Mouse (Mus musculus): ENCODE measurements around the gene Rin2.
A peak's percentile ranks its signal among the peaks of the same experiment; 100 is the strongest.

Rin2 gene

DNA sequence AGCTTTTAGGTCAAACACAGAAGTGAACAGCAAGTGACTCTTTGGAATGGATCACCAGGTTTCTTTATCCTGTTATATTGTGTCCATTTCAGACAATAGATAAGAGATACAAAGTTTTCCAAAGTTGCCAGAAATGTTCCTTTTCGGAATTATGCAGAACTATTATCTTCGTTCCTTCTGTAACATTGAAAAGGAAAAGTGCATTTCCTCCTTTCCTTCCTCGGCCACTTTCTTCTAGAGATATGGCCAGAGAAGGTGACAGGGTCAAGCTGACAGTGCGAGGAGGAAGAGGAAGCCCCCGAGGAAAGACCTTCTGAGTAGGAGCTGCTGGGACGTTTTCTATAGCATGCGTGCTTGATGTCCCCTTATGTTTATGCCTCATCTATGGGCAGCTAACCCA, 29.7 kb downstream of the Rin2 start:
- peak; percentile 95 for TF ChIP-seq GATA4 (IDR thresholded peaks at IDR 0.05; ENCODE audit: insufficient replicate concordance, low read length)

DNA sequence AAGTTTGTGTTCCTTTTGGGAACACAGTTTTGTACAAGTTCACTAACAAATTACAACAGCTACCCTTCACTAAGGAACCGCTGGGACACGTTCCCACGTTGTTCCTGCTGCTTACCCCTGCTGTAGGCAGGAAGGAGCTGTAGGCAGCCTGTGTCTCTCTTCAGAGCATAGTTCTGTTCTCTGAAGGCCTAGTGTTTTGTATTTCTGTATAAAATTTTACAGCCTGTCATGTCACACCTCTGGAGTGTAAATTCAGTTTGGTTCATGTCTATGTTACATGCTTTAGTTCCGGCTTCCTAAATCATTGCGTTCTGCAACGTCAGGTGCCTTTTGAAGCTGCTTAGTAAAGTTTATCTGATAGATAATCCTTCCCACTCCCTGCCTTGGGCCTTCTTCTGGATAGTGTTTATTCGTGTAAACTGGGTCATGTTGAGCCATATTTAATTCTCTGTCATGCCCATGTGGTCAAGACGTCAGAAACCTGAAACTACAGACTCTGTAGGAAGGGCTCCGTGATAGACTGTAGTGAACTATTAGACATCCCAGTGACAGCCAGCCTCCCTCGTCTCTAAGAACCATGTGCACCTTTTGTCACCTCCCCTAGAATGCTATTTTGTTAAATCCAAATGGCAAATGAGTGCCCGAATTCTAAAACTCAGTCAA, 34.8 kb downstream of the Rin2 start:
- TF ChIP-seq GATA4 (IDR thresholded peaks at IDR 0.05; ENCODE audit: insufficient replicate concordance, low read length): no peak

DNA sequence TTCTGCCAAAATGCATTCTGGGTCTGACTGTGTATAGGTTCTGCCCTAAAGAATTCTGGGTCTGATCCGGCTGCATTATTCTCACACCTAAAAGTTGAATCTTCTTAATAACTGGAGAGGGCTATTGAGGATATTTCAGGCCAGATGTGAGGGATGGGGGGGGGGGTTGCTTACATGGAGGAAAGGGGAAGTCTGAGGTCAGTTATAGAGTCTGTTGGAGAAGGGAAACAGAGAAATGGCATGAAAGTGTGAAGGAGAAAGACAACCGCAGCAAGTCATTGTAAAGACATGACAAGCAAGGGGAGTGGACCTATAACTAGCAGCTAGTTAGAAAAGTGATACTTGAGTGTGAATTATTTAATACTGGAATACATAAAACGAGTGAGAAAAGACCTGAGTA, 36.5 kb downstream of the Rin2 start:
- no peak for TF ChIP-seq GATA4 (IDR thresholded peaks at IDR 0.05; ENCODE audit: insufficient replicate concordance, low read length)

DNA sequence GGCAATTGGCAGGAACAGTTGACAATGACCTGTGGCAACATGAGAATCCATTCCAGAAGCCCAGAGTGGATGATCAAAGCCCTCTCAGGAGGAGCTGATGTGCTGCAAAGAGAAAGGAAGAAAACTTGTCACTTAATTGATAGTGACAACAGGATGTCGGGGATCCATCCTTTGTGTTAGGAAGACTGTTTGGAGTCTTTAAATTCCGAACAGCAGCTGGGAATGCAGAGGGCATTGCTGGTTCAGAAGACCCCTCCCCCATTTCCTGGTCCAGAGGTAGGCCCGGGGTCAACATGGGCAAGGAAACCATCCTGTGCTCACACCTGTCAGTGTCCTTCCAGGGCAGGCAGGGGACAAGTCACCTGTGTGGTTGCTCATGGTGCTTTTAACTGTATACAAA, 37.0 kb downstream of the Rin2 start:
- no peak for TF ChIP-seq GATA4 (IDR thresholded peaks at IDR 0.05; ENCODE audit: insufficient replicate concordance, low read length)

DNA sequence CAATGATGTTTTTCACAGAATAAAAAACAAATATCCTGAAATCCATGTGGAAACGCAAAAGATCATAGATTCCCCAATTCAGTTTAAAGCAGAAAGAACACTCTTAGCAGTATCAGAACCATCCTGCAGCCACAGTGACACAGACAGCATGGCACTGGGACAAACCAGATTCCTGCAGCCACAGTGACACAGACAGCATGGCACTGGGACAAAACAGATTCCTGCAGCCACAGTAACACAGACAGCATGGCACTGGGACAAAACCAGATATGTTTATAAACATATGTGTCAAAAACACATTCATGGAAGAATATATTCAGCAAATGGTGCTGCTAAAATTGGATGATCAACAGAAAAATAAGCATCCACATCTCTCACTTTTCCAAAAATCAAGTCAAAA, 42.5 kb downstream of the Rin2 start:
- TF ChIP-seq GATA4 (IDR thresholded peaks at IDR 0.05; ENCODE audit: insufficient replicate concordance, low read length): no peak

- no peak for TF ChIP-seq GATA4 (IDR thresholded peaks at IDR 0.05; ENCODE audit: insufficient replicate concordance, low read length)
Observed at GRCm38 (mm10) chr2:145718624-145719183, 43.7 kb downstream of the Rin2 start.

GRCm38 (mm10) chr2:145720157-145720556, 45.1 kb downstream of the Rin2 start:
- no peak for TF ChIP-seq GATA4 (IDR thresholded peaks at IDR 0.05; ENCODE audit: insufficient replicate concordance, low read length)

DNA sequence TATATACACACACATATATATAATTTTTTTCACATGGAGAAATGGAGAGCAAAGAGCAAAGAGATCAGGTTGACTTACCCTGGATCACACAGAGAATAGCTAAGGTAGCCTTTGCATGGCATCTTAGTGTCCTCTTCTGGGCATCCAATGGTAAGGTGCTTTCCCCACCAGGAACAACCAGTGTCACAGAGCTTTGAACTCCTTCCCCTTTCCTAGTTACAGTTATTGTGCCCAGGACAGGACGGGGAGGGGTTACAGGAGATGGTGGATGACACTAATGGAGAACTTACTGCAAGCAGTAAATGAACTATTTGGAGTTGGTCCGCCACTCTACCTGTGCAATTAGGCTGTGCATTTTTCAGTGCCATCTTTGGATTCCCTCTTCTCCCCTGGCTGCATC, 45.7 kb downstream of the Rin2 start:
- no peak for TF ChIP-seq GATA4 (IDR thresholded peaks at IDR 0.05; ENCODE audit: insufficient replicate concordance, low read length)

DNA sequence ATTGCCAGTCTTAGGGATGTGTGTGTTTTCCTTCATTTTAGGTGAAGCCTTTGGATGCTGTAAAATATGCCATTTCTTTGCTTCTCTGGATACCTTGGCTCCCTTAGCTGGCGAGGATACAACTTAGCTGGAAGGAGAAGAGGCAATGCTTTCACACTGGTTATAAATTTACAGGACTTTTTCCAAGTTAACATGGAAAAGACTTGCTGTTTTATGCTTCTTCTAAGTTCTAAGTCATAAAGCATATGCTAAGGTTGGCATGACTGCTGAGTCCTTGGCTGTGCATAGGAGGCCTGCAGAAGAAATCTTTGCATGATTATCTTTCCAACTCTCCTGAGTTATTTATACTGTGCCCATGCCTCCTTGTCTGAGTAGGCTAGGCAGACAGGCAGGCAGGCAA, 49.3 kb downstream of the Rin2 start:
- TF ChIP-seq GATA4 (IDR thresholded peaks at IDR 0.05; ENCODE audit: insufficient replicate concordance, low read length): no peak

DNA sequence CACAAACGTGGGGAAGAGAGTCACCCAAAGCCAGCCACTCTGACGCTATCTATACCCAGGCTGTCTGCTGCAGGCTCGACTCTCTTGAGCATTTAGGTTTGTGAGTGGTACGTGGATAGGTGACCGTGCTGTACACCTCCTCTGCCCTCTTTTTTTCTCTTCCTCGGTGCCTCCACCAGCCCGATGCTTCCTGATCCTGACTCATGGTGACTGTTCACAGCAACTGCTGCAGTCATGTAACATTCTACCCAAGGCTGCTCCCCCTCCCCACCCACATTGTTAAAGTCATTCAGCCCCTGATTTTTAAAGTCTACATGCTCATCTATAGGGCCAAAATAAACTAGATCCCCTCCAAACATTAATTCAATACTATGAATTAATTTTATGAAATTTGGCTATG, 54.4 kb downstream of the Rin2 start:
- TF ChIP-seq GATA4 (IDR thresholded peaks at IDR 0.05; ENCODE audit: insufficient replicate concordance, low read length): no peak

DNA sequence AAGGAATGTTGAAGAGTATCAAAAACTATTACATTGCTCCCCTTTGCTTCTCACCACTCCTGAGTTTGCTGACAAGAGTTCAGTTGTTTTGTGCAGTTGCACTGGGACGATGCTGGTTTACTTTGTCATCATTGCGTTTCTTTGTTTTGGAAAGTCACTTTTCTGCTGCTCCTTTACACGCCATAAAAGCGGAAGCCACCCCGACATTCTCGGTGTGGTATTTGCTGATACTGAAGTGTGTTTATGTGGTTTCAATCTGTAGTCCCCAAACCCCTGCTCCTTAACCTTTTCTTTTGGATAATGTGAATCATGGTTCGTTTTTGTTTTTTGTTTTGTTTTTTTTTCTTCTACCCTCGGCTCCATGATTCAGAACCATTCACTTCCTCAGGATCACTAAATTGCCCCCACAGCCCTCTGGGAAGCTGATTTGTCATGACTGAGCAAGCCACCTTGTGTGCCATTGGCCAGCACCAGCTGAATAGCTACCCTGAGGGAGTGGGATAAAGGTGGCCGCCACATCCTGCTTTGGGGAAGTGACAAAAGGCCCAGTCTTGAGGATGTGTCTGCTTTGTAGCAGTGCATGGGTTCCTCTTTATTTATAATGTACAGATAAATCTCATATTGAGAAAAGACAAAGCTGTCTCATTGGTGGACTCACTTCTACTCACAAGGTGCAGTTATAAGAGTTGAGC, 55.3 kb downstream of the Rin2 start:
- TF ChIP-seq GATA4 (IDR thresholded peaks at IDR 0.05; ENCODE audit: insufficient replicate concordance, low read length): no peak

GRCm38 (mm10) chr2:145730905-145731304, 55.9 kb downstream of the Rin2 start:
- no peak for TF ChIP-seq GATA4 (IDR thresholded peaks at IDR 0.05; ENCODE audit: insufficient replicate concordance, low read length)

GRCm38 (mm10) chr2:145735079-145735478, 60.1 kb downstream of the Rin2 start:
- TF ChIP-seq GATA4 (IDR thresholded peaks at IDR 0.05; ENCODE audit: insufficient replicate concordance, low read length): no peak

GRCm38 (mm10) chr2:145736543-145736942, 61.5 kb downstream of the Rin2 start:
- TF ChIP-seq GATA4 (IDR thresholded peaks at IDR 0.05; ENCODE audit: insufficient replicate concordance, low read length): no peak

DNA sequence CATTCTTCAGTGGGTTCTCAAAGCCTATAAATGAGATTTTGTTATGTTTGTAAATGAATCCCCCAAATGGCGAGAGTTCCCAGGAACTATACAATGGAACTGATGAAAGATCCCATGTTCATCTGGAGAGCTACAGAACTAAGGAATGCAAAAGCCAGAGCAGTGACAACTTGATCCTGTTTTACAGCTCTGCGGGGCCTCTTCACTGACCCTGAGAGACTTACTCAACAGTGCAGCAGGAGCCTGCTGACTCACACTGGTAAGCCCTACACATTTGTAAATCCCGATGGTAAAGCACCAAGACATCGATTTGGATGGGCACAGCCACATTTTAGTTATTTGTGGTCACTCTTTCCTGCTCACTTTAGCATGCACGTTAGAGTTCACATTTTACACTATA, 62.2 kb downstream of the Rin2 start:
- no peak for TF ChIP-seq GATA4 (IDR thresholded peaks at IDR 0.05; ENCODE audit: insufficient replicate concordance, low read length)

- no peak for TF ChIP-seq GATA4 (IDR thresholded peaks at IDR 0.05; ENCODE audit: insufficient replicate concordance, low read length)
Observed at GRCm38 (mm10) chr2:145740729-145741128, 65.7 kb downstream of the Rin2 start.

All from liver, adult (tissue).